Mouse (Mus musculus) C2C12 (cell line): ENCODE measurements around the gene Wfdc3.
"Not testable (repeated sequence)": the region's sequence is repeated elsewhere in the genome, so short reads cannot be mapped to it uniquely, and the experiment has no call there.

Source experiments
- CEBPB ChIP-seq: IDR thresholded peaks from one replicate; pipeline ENCODE4 v1.6.1; 2011; ENCODE audit warnings: low read depth, mild to moderate bottlenecking, control low read depth, moderate library complexity
- CTCF ChIP-seq: IDR thresholded peaks from one replicate; pipeline ENCODE4 v1.5.1; 2011; ENCODE audit not compliant: control insufficient read depth, insufficient read depth, insufficient read length
- FOSL1 ChIP-seq: IDR thresholded peaks from one replicate; pipeline ENCODE4 v1.8.0; 2011; ENCODE audit warnings: mild to moderate bottlenecking, low read length; ENCODE audit not compliant: poor library complexity, insufficient read depth, severe bottlenecking
- MAX ChIP-seq: IDR thresholded peaks from one replicate; pipeline ENCODE4 v1.6.1; 2011; ENCODE audit warnings: mild to moderate bottlenecking, control low read depth
- MYOD1 ChIP-seq: IDR thresholded peaks from one replicate; pipeline ENCODE4 v1.6.1; 2011; ENCODE audit warnings: low read depth; ENCODE audit not compliant: control insufficient read depth, insufficient read length
- MYOG ChIP-seq: IDR thresholded peaks from one replicate; pipeline ENCODE4 v1.6.1; 2011; ENCODE audit not compliant: control insufficient read depth, insufficient read length; ENCODE audit errors: extremely low read depth
- USF1 ChIP-seq: IDR thresholded peaks from one replicate; pipeline ENCODE4 v1.6.1; 2011; ENCODE audit warnings: low read depth, mild to moderate bottlenecking, control low read depth, moderate library complexity

DNA sequence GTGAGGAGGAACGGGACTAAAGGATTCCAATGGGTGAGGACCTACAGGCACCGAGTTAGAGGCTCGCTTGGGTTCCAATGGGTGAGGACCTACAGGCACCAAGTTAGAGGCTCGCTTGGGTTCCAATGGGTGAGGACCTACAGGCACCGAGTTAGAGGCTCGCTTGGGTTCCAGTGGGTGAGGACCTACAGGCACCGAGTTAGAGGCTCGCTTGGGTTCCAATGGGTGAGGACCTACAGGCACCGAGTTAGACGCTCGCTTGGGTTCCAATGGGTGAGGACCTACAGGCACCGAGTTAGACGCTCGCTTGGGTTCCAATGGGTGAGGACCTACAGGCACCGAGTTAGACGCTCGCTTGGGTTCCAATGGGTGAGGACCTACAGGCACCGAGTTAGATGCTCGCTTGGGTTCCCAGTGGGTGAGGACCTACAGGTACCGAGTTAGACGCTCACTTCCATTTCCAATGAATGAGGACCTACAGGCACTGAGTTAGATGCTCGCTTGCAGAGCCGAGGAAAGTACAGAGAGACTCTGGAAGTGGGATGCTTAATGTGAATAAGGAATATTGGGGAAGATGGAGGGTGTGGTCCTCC lies 29.4 kb downstream of the Wfdc3 start:
- not testable (repeated sequence) for TF ChIP-seq CTCF, CEBPB, MYOG, USF1, MYOD1, MAX, FOSL1
